Mouse (Mus musculus): ENCODE measurements around the gene Zmiz1. TPM values are rescaled to one million over a fixed set of nuclear protein-coding genes. Genes with fewer than 3 reads are reported as not detected.

Gene Zmiz1
- polyA plus RNA-seq, 1 experiment = 22.5 TPM

- Histone ChIP-seq H3K9ac (ENCODE audit: low read depth, poor library complexity, severe bottlenecking) (no peak overlapping the region), H3K27ac (ENCODE audit: insufficient read depth, low read length) (no peak overlapping the region)
Measured at GRCm38 (mm10) chr14:25420987-25421386, 38.0 kb upstream of the Zmiz1 start.

GRCm38 (mm10) chr14:25421596-25422001 lies 37.4 kb upstream of the Zmiz1 start:
- Histone ChIP-seq H3K9me3 (replicated peaks; ENCODE audit: control insufficient read depth, insufficient read depth, low read length, poor library complexity, severe bottlenecking) (no peaks in the 10 kb centered on the region), H3K27ac (ENCODE audit: insufficient read depth, low read length) (no peak overlapping the region), H3K4me1 (ENCODE audit: control insufficient read depth, insufficient read depth, low read length) (no peaks in the 10 kb centered on the region), H3K27me3 (ENCODE audit: control insufficient read depth, insufficient read depth, low read length, poor library complexity, severe bottlenecking) (no peaks in the 10 kb centered on the region), H3K9ac (ENCODE audit: low read depth, poor library complexity, severe bottlenecking) (no peak overlapping the region), H3K4me3 (ENCODE audit: low read depth, low read length) (no peak overlapping the region), H3K36me3 (ENCODE audit: control insufficient read depth, insufficient read depth, low read length, poor library complexity, severe bottlenecking) (no peaks in the 10 kb centered on the region)
- TF ChIP-seq POLR2A (IDR thresholded peaks at IDR 0.05; ENCODE audit: insufficient read depth, low read length) (no peak), CTCF (IDR thresholded peaks at IDR 0.05; ENCODE audit: low read depth, low read length) (no peak), EP300 (IDR thresholded peaks at IDR 0.05; ENCODE audit: insufficient read depth, low read depth, low read length) (no peak)

More at GRCm38 (mm10) chr14:25420987-25421386, 38.0 kb upstream of the Zmiz1 start:
- TF ChIP-seq POLR2A (IDR thresholded peaks at IDR 0.05; ENCODE audit: insufficient read depth, low read length) (no peak), EP300 (IDR thresholded peaks at IDR 0.05; ENCODE audit: insufficient read depth, low read depth, low read length) (no peak), CTCF (IDR thresholded peaks at IDR 0.05; ENCODE audit: low read depth, low read length) (no peak)
- no peaks in the 10 kb centered on the region for H3K27me3 ChIP-seq (ENCODE audit: control insufficient read depth, insufficient read depth, low read length, poor library complexity, severe bottlenecking)
- no peak overlapping the region for H3K4me3 ChIP-seq (ENCODE audit: low read depth, low read length)
- H3K4me1 ChIP-seq (ENCODE audit: control insufficient read depth, insufficient read depth, low read length) = no peaks in the 10 kb centered on the region
- H3K36me3 ChIP-seq (ENCODE audit: control insufficient read depth, insufficient read depth, low read length, poor library complexity, severe bottlenecking) = no peaks in the 10 kb centered on the region
- H3K9me3 ChIP-seq (replicated peaks; ENCODE audit: control insufficient read depth, insufficient read depth, low read length, poor library complexity, severe bottlenecking) = no peaks in the 10 kb centered on the region

DNA sequence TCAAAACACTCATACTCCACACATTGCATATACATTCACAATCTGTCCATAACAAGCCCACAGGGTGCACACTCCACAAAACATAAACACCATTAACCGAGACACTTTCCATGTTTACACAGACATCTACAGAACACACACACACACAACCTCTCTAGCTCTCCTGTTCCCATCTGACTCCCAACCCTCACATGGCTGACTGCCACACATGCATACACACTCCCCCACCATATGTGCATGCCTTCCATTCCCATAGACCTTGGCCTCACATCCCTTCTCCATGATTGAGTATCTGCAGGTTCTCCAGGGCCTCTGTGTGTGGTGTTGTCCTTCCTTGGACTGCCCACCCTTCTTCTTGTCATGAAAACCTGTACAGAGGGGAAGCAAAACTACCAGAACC lies 36.0 kb upstream of the Zmiz1 start:
- Histone ChIP-seq H3K4me1 (ENCODE audit: control insufficient read depth, insufficient read depth, low read length) (no peaks in the 10 kb centered on the region), H3K36me3 (ENCODE audit: control insufficient read depth, insufficient read depth, low read length, poor library complexity, severe bottlenecking) (no peaks in the 10 kb centered on the region), H3K9ac (ENCODE audit: low read depth, poor library complexity, severe bottlenecking) (no peak overlapping the region), H3K27ac (ENCODE audit: insufficient read depth, low read length) (no peak overlapping the region), H3K4me3 (ENCODE audit: low read depth, low read length) (no peak overlapping the region), H3K27me3 (ENCODE audit: control insufficient read depth, insufficient read depth, low read length, poor library complexity, severe bottlenecking) (no peaks in the 10 kb centered on the region), H3K9me3 (replicated peaks; ENCODE audit: control insufficient read depth, insufficient read depth, low read length, poor library complexity, severe bottlenecking) (no peaks in the 10 kb centered on the region)
- TF ChIP-seq POLR2A (IDR thresholded peaks at IDR 0.05; ENCODE audit: insufficient read depth, low read length) (no peak), CTCF (IDR thresholded peaks at IDR 0.05; ENCODE audit: low read depth, low read length) (no peak), EP300 (IDR thresholded peaks at IDR 0.05; ENCODE audit: insufficient read depth, low read depth, low read length) (no peak)

GRCm38 (mm10) chr14:25423721-25424443 lies 35.1 kb upstream of the Zmiz1 start:
- Histone ChIP-seq H3K27ac (ENCODE audit: insufficient read depth, low read length) (no peak overlapping the region), H3K9ac (ENCODE audit: low read depth, poor library complexity, severe bottlenecking) (no peak overlapping the region), H3K4me3 (ENCODE audit: low read depth, low read length) (no peak overlapping the region), H3K36me3 (ENCODE audit: control insufficient read depth, insufficient read depth, low read length, poor library complexity, severe bottlenecking) (no peaks in the 10 kb centered on the region), H3K27me3 (ENCODE audit: control insufficient read depth, insufficient read depth, low read length, poor library complexity, severe bottlenecking) (no peaks in the 10 kb centered on the region), H3K4me1 (ENCODE audit: control insufficient read depth, insufficient read depth, low read length) (no peaks in the 10 kb centered on the region), H3K9me3 (replicated peaks; ENCODE audit: control insufficient read depth, insufficient read depth, low read length, poor library complexity, severe bottlenecking) (no peaks in the 10 kb centered on the region)
- TF ChIP-seq EP300 (IDR thresholded peaks at IDR 0.05; ENCODE audit: insufficient read depth, low read depth, low read length) = no peak
- no peak for TF ChIP-seq CTCF (IDR thresholded peaks at IDR 0.05; ENCODE audit: low read depth, low read length)
- no peak for TF ChIP-seq POLR2A (IDR thresholded peaks at IDR 0.05; ENCODE audit: insufficient read depth, low read length)

- no peak overlapping the region for H3K4me3 ChIP-seq (ENCODE audit: low read depth, low read length)
- TF ChIP-seq CTCF (IDR thresholded peaks at IDR 0.05; ENCODE audit: low read depth, low read length) (no peak), EP300 (IDR thresholded peaks at IDR 0.05; ENCODE audit: insufficient read depth, low read depth, low read length) (no peak), POLR2A (IDR thresholded peaks at IDR 0.05; ENCODE audit: insufficient read depth, low read length) (no peak)
- H3K4me1 ChIP-seq (ENCODE audit: control insufficient read depth, insufficient read depth, low read length) = no peaks in the 10 kb centered on the region
- no peaks in the 10 kb centered on the region for H3K36me3 ChIP-seq (ENCODE audit: control insufficient read depth, insufficient read depth, low read length, poor library complexity, severe bottlenecking)
- H3K27ac ChIP-seq (ENCODE audit: insufficient read depth, low read length) = no peak overlapping the region
- H3K9ac ChIP-seq (ENCODE audit: low read depth, poor library complexity, severe bottlenecking) = no peak overlapping the region
- 0 out of 2 replicates have a peak, but pooled peaks cover 2% of the 10 kb centered on the region for H3K27me3 ChIP-seq (ENCODE audit: control insufficient read depth, insufficient read depth, low read length, poor library complexity, severe bottlenecking)
- H3K9me3 ChIP-seq (replicated peaks; ENCODE audit: control insufficient read depth, insufficient read depth, low read length, poor library complexity, severe bottlenecking) = no peaks in the 10 kb centered on the region
Measured at GRCm38 (mm10) chr14:25438255-25438654, 20.7 kb upstream of the Zmiz1 start.

- Histone ChIP-seq H3K9me3 (replicated peaks; ENCODE audit: control insufficient read depth, insufficient read depth, low read length, poor library complexity, severe bottlenecking) (no peaks in the 10 kb centered on the region), H3K4me1 (ENCODE audit: control insufficient read depth, insufficient read depth, low read length) (no peaks in the 10 kb centered on the region), H3K36me3 (ENCODE audit: control insufficient read depth, insufficient read depth, low read length, poor library complexity, severe bottlenecking) (no peaks in the 10 kb centered on the region), H3K27me3 (ENCODE audit: control insufficient read depth, insufficient read depth, low read length, poor library complexity, severe bottlenecking) (no peaks in the 10 kb centered on the region), H3K9ac (ENCODE audit: low read depth, poor library complexity, severe bottlenecking) (no peak overlapping the region), H3K27ac (ENCODE audit: insufficient read depth, low read length) (no peak overlapping the region), H3K4me3 (ENCODE audit: low read depth, low read length) (no peak overlapping the region)
- no peak for TF ChIP-seq EP300 (IDR thresholded peaks at IDR 0.05; ENCODE audit: insufficient read depth, low read depth, low read length)
- no peak for TF ChIP-seq POLR2A (IDR thresholded peaks at IDR 0.05; ENCODE audit: insufficient read depth, low read length)
- TF ChIP-seq CTCF (IDR thresholded peaks at IDR 0.05; ENCODE audit: low read depth, low read length) = no peak
Measured at GRCm38 (mm10) chr14:25440116-25440515, 18.9 kb upstream of the Zmiz1 start.
